In genomic region chr13:73320048-73320447, GRCm38 (mm10) we compare ENCODE assay signal across 36 mouse cellular contexts. TPM values are rescaled to one million over a fixed set of nuclear protein-coding genes. Genes with fewer than 3 reads are reported as not detected.
"Had no signal": no experiment of that assay in that cellular context is flagged by ENCODE, and none has a peak within 500 bp of the region (broad histone marks: within the 10 kb centered on the region; RNA-seq: fewer than 3 reads in every experiment).

No protein-coding gene starts in this region.

- H3K27ac ChIP-seq: embryonic facial prominence, embryonic 10.5 days; embryonic facial prominence, embryonic 12.5 days; embryonic facial prominence, embryonic 13.5 days; embryonic facial prominence, embryonic 15.5 days; forebrain, embryonic 10.5 days; forebrain, embryonic 12.5 days; forebrain, embryonic 13.5 days; forebrain, embryonic 15.5 days; gastrocnemius, adult 2 months had no signal

- ATAC-seq: forebrain, embryonic 13.5 days; forebrain, embryonic 14.5 days; forebrain, embryonic 15.5 days; forebrain, embryonic 16.5 days; forebrain, postnatal 0 days had no signal

- H3K4me3 ChIP-seq: embryonic facial prominence, embryonic 10.5 days; embryonic facial prominence, embryonic 12.5 days; embryonic facial prominence, embryonic 13.5 days; embryonic facial prominence, embryonic 15.5 days; erythroblast, embryonic 14.5 days; forebrain, embryonic 10.5 days; forebrain, embryonic 12.5 days; forebrain, embryonic 13.5 days; forebrain, embryonic 15.5 days; gastrocnemius, adult 2 months had no signal

- H3K4me2 ChIP-seq: embryonic facial prominence, embryonic 12.5 days; embryonic facial prominence, embryonic 13.5 days; embryonic facial prominence, embryonic 15.5 days; forebrain, embryonic 12.5 days; forebrain, embryonic 13.5 days; forebrain, embryonic 15.5 days had no signal

- H3K9me3 ChIP-seq: embryonic facial prominence, embryonic 15.5 days; forebrain, embryonic 15.5 days had no signal

- DNase-seq: cerebellum, adult 18-20 months; cerebellum, adult 2 months; cerebellum, adult 8-10 months; cerebellum, adult 9-10 months; cerebellum, adult 9-11 months; cerebellum, postnatal 10 days; cerebellum, postnatal 14 days; cerebellum, postnatal 25 days; cerebellum, postnatal 36 days; embryo, embryonic 11 days; forebrain, postnatal 0 days; gastrocnemius, adult 2 months; gastrocnemius, postnatal 10 days; gastrocnemius, postnatal 14 days; gastrocnemius, postnatal 25 days; gastrocnemius, postnatal 36 days; heart, adult 11 months had no signal

- H3K9ac ChIP-seq: embryonic facial prominence, embryonic 12.5 days; embryonic facial prominence, embryonic 13.5 days; embryonic facial prominence, embryonic 15.5 days; forebrain, embryonic 12.5 days; forebrain, embryonic 13.5 days; forebrain, embryonic 15.5 days; forebrain, postnatal 0 days had no signal

- H3K4me1 ChIP-seq: embryonic facial prominence, embryonic 10.5 days; embryonic facial prominence, embryonic 12.5 days; embryonic facial prominence, embryonic 13.5 days; embryonic facial prominence, embryonic 15.5 days; forebrain, embryonic 10.5 days; forebrain, embryonic 13.5 days; forebrain, embryonic 15.5 days had no signal

- H3K27me3 ChIP-seq: embryonic facial prominence, embryonic 12.5 days; embryonic facial prominence, embryonic 13.5 days; embryonic facial prominence, embryonic 15.5 days; forebrain, embryonic 12.5 days; forebrain, embryonic 13.5 days; forebrain, embryonic 15.5 days had no signal

RNA-seq across cellular contexts. Expression of gene Irx4, which starts 59.8 kb away (rescaled TPM):
- total RNA-seq: common myeloid progenitor, adult 5-6 weeks; forebrain, postnatal 0 days; gastrocnemius, adult 18-20 months; gastrocnemius, adult 2 months; gastrocnemius, adult 8-10 months; gastrocnemius, postnatal 10 days; gastrocnemius, postnatal 14 days; gastrocnemius, postnatal 25 days; gastrocnemius, postnatal 36 days; gastrocnemius, postnatal 4 days; granulocyte monocyte progenitor cell, adult 5-6 weeks had no signal
- polyA plus RNA-seq: cortical plate, adult 2 months; erythroblast, embryonic 14.5 days; forebrain, embryonic 13.5 days; forebrain, embryonic 16.5 days; forebrain, postnatal 0 days; frontal cortex, adult 2 months; gonadal fat pad, adult 2 months had no signal
